Mouse (Mus musculus): ENCODE measurements around the gene Tbc1d4.

- TF ChIP-seq CTCF (IDR thresholded peaks at IDR 0.05; ENCODE audit: low read depth, low read length) (no peak), POLR2A (IDR thresholded peaks at IDR 0.05; ENCODE audit: insufficient read depth, low read length) (no peak), EP300 (IDR thresholded peaks at IDR 0.05; ENCODE audit: insufficient read depth, low read depth, low read length) (no peak)
Observed at GRCm38 (mm10) chr14:101501452-101501851, 107.5 kb downstream of the Tbc1d4 start.

Measured in ES-Bruce4 (cell line).